Mouse (Mus musculus): ENCODE measurements at regions not wholly inside any gene's neighbourhood (a gene's known extent, or its start where the extent isn't known, plus 50 kb on each side); places are given as distances from the start of the nearest gene placed in this dataset.

DNA sequence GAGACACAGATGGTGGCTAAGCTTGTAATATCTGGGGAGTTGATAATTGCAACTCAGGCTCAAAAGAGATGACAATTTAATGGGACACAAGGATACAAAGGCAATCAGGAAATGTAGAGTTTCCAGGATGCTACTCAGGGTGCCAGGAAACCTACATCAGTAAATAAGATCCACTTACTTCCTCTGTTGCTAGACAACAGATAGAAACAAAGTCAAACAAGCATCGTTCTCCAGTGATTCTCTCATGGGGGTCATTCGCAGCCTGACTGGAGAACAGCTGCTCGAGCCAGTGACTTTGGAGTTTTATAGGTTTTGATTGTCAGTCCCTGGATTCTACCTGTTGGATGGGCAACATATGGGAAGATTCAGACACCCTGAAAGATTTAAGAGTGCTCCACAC is 1026.5 kb downstream of the Ttll7 start:
- TF ChIP-seq POLR2A (IDR thresholded peaks at IDR 0.05; ENCODE audit: borderline replicate concordance, low read depth, low read length) = no peak
- no peak for TF ChIP-seq CTCF (IDR thresholded peaks at IDR 0.05; ENCODE audit: low read depth, low read length)
